Mouse (Mus musculus) neural tube, embryonic 14.5 days (tissue): Measurements from ENCODE around the gene Plppr3. TPM values are rescaled to one million over a fixed set of nuclear protein-coding genes. Genes with fewer than 3 reads are reported as not detected.

Experiments used
- ATAC-seq: fragments of 200-750 bp; cut with Nextera tagmentation; 2 replicates; pipeline ENCODE4 v1.8.0; 2017; ENCODE audit warnings: low read depth, mild to moderate bottlenecking, moderate TSS enrichment, moderate library complexity
- H3K27ac ChIP-seq: fragments of 300-500 bp; sonication (generic); 2 replicates; pipeline ENCODE4 v1.5.1; 2014; ENCODE audit warnings: low read depth, mild to moderate bottlenecking, control low read depth, low read length, moderate library complexity, mixed read lengths
- H3K27me3 ChIP-seq: fragments of 300-500 bp; sonication (generic); 2 replicates; pipeline ENCODE4 v1.6.1; 2014; ENCODE audit warnings: low read length; ENCODE audit not compliant: control insufficient read depth, insufficient read depth
- H3K36me3 ChIP-seq: fragments of 300-500 bp; sonication (generic); 2 replicates; pipeline ENCODE4 v1.6.1; 2014; ENCODE audit warnings: low read length, mixed read lengths; ENCODE audit not compliant: control insufficient read depth, insufficient read depth
- H3K4me1 ChIP-seq: fragments of 300-500 bp; sonication (generic); 2 replicates; pipeline ENCODE4 v1.6.1; 2014; ENCODE audit warnings: low read length; ENCODE audit not compliant: control insufficient read depth, insufficient read depth
- H3K4me2 ChIP-seq: fragments of 300-500 bp; sonication (generic); 2 replicates; pipeline ENCODE4 v1.6.1; 2014; ENCODE audit warnings: mild to moderate bottlenecking, low read depth, low read length, control low read depth
- H3K4me3 ChIP-seq: fragments of 300-500 bp; sonication (generic); 2 replicates; pipeline ENCODE4 v1.5.1; 2014; ENCODE audit warnings: low read depth, low read length, control low read depth, mixed read lengths
- H3K9ac ChIP-seq: fragments of 300-500 bp; sonication (generic); replicated peaks from 2 replicates; pipeline ENCODE4 v1.6.1; 2014; ENCODE audit warnings: low read depth, mild to moderate bottlenecking, control low read depth, low read length, mixed read lengths
- H3K9me3 ChIP-seq: fragments of 300-500 bp; sonication (generic); 2 replicates; pipeline ENCODE4 v1.6.1; 2016; ENCODE audit warnings: low read length; ENCODE audit not compliant: control insufficient read depth
- WGBS: fragments of 180-500 bp; shearing (Covaris S2); extraction: QIAGEN DNeasy Blood & Tissue Kit; methylation state at CpG from one replicate; pipeline ENCODE4 v1.1.7; 2014; 5-methylcytosine and 5-hydroxymethylcytosine counted together
- polyA plus RNA-seq: library from polyadenylated mRNA; unstranded; fragments of >200 nt; fragmentation: Nextera tagmentation; extraction: Ambion mirVana; gene quantifications from 2 replicates; pipeline ENCODE4 v1.2.1, GENCODE M21; 2014

Gene Plppr3
- polyA plus RNA-seq, 1 experiment from 2014 or later, result 327 TPM

- WGBS, result 48% methylated on average over 16 of the region's 17 CpGs
- H3K4me2 ChIP-seq, result peak overlapping the region; percentile 99; the same call in 1 of the 2 replicates
These were observed 15.9 kb downstream of the Plppr3 start for GRCm38 (mm10) chr10:79858416-79859074.

GRCm38 (mm10) chr10:79857894-79858293, 16.5 kb downstream of the Plppr3 start:
- Histone ChIP-seq H3K27ac (peak overlapping the region; percentile 56), H3K4me3 (0 out of 2 replicates have a peak overlapping the region, but pooled peaks have one; percentile 97), H3K9ac (0 out of 2 replicates have a peak overlapping the region, but pooled peaks have one; percentile 12), H3K4me2 (peak overlapping the region; percentile 99), H3K36me3 (peaks cover 53% of the 10 kb centered on the region), H3K4me1 (peaks cover 44% of the 10 kb centered on the region), H3K27me3 (no peaks in the 10 kb centered on the region; the same call in 1 of the 2 replicates), H3K9me3 (no peaks in the 10 kb centered on the region)
- ATAC-seq, result no peak
- WGBS, result 74% methylated on average over 2 of the region's 2 CpGs

More at GRCm38 (mm10) chr10:79858416-79859074, 15.9 kb downstream of the Plppr3 start:
- Histone ChIP-seq H3K9ac (peak overlapping the region; percentile 12; the same call in 1 of the 2 replicates), H3K4me3 (no peak overlapping the region), H3K27me3 (no peaks in the 10 kb centered on the region; the same call in 1 of the 2 replicates), H3K9me3 (no peaks in the 10 kb centered on the region), H3K36me3 (peaks cover 57% of the 10 kb centered on the region), H3K27ac (peak overlapping the region; percentile 56), H3K4me1 (peaks cover 38% of the 10 kb centered on the region)
- no peak for ATAC-seq

- Histone ChIP-seq H3K4me1 (peaks cover 48% of the 10 kb centered on the region), H3K36me3 (peaks cover 48% of the 10 kb centered on the region)
- WGBS, result 27% methylated on average over 4 of the region's 4 CpGs
These were observed 17.0 kb downstream of the Plppr3 start for GRCm38 (mm10) chr10:79857452-79857811.

GRCm38 (mm10) chr10:79856704-79857451, 17.6 kb downstream of the Plppr3 start:
- Histone ChIP-seq H3K36me3 (peaks cover 43% of the 10 kb centered on the region), H3K4me1 (peaks cover 54% of the 10 kb centered on the region), H3K9ac (peak overlapping the region; percentile 96), H3K4me3 (peak overlapping the region; percentile 97), H3K27me3 (no peaks in the 10 kb centered on the region; the same call in 1 of the 2 replicates), H3K27ac (peak overlapping the region; percentile 99), H3K9me3 (no peaks in the 10 kb centered on the region), H3K4me2 (peak overlapping the region; percentile 99)
- no peak for ATAC-seq
- 52% methylated on average over 7 of the region's 7 CpGs for WGBS

More at GRCm38 (mm10) chr10:79857452-79857811, 17.0 kb downstream of the Plppr3 start:
- Histone ChIP-seq H3K4me3 (peak overlapping the region; percentile 97), H3K9me3 (no peaks in the 10 kb centered on the region), H3K4me2 (peak overlapping the region; percentile 99), H3K27ac (peak overlapping the region; percentile 62), H3K27me3 (no peaks in the 10 kb centered on the region; the same call in 1 of the 2 replicates), H3K9ac (peak overlapping the region; percentile 96; the same call in 1 of the 2 replicates)
- ATAC-seq, result no peak

- Histone ChIP-seq H3K9me3 (no peaks in the 10 kb centered on the region), H3K36me3 (peaks cover 37% of the 10 kb centered on the region), H3K27ac (peak overlapping the region; percentile 99; the same call in 1 of the 2 replicates), H3K27me3 (no peaks in the 10 kb centered on the region; the same call in 1 of the 2 replicates), H3K4me3 (peak overlapping the region; percentile 97), H3K9ac (peak overlapping the region; percentile 96), H3K4me2 (peak overlapping the region; percentile 99), H3K4me1 (peaks cover 58% of the 10 kb centered on the region)
- no peak for ATAC-seq
- 50% methylated on average over 6 of the region's 6 CpGs for WGBS
These were observed 18.2 kb downstream of the Plppr3 start for GRCm38 (mm10) chr10:79856280-79856679.

- Histone ChIP-seq H3K9ac (peak overlapping the region; percentile 96), H3K4me1 (peaks cover 58% of the 10 kb centered on the region)
- 3% methylated on average over 10 of the region's 10 CpGs for WGBS
These were observed 18.8 kb downstream of the Plppr3 start for GRCm38 (mm10) chr10:79855558-79856184.

GRCm38 (mm10) chr10:79854801-79855541, 19.5 kb downstream of the Plppr3 start:
- Histone ChIP-seq H3K4me3 (peak overlapping the region; percentile 97), H3K4me2 (peak overlapping the region; percentile 99), H3K9me3 (no peaks in the 10 kb centered on the region), H3K27ac (peak overlapping the region; percentile 99), H3K27me3 (no peaks in the 10 kb centered on the region), H3K9ac (peak overlapping the region; percentile 96), H3K4me1 (peaks cover 58% of the 10 kb centered on the region), H3K36me3 (peaks cover 24% of the 10 kb centered on the region)
- under 1% methylated on average over 77 of the region's 83 CpGs for WGBS
- ATAC-seq, result peak; percentile 36

More at GRCm38 (mm10) chr10:79855558-79856184, 18.8 kb downstream of the Plppr3 start:
- Histone ChIP-seq H3K4me2 (peak overlapping the region; percentile 99), H3K9me3 (no peaks in the 10 kb centered on the region), H3K27ac (peak overlapping the region; percentile 99), H3K27me3 (no peaks in the 10 kb centered on the region; the same call in 1 of the 2 replicates), H3K4me3 (peak overlapping the region; percentile 97), H3K36me3 (peaks cover 31% of the 10 kb centered on the region)
- ATAC-seq, result no peak
